Mouse (Mus musculus) heart, embryonic 14.5 days (tissue): ENCODE results near the gene Stkld1. TPM values are rescaled to one million over a fixed set of nuclear protein-coding genes. Genes with fewer than 3 reads are reported as not detected.

Source experiments
- ATAC-seq: fragments of 200-750 bp; cut with Nextera tagmentation; 2 replicates; pipeline ENCODE4 v1.8.0; 2017; ENCODE audit warnings: low read depth, moderate TSS enrichment; ENCODE audit not compliant: insufficient number of reproducible peaks, insufficient read depth, low FRiP score
- H3K27ac ChIP-seq, 2 experiments: fragments of 200-500 bp in 1 of 2; fragments of 300-500 bp in 1 of 2; sonication (generic) in 1 of 2; replicated peaks in 1 of 2; 2 replicates each; pipeline ENCODE4 v1.5.1; 2012 to 2014; ENCODE audit warnings: low read depth in 2 of 2, low read length in 2 of 2, control low read depth in 1 of 2, mild to moderate bottlenecking in 1 of 2, mixed read lengths in 1 of 2; ENCODE audit not compliant: control insufficient read depth in 1 of 2, insufficient read depth in 1 of 2
- H3K27me3 ChIP-seq: fragments of 300-500 bp; sonication (generic); 2 replicates; pipeline ENCODE4 v1.6.1; 2014; ENCODE audit warnings: mild to moderate bottlenecking, low read length, control low read depth; ENCODE audit not compliant: control insufficient read depth, insufficient read depth
- H3K36me3 ChIP-seq: fragments of 300-500 bp; sonication (generic); 2 replicates; pipeline ENCODE4 v1.6.1; 2014; ENCODE audit warnings: mild to moderate bottlenecking, control low read depth, low read length, mixed read lengths; ENCODE audit not compliant: control insufficient read depth, insufficient read depth
- H3K4me1 ChIP-seq, 2 experiments: fragments of 200-500 bp in 1 of 2; fragments of 300-500 bp in 1 of 2; sonication (generic) in 1 of 2; 2 replicates each; pipeline ENCODE4 v1.6.1; 2012 to 2014; ENCODE audit warnings: low read length in 2 of 2, control low read depth in 1 of 2, mixed read lengths in 1 of 2; ENCODE audit not compliant: control insufficient read depth in 2 of 2, insufficient read depth in 2 of 2
- H3K4me2 ChIP-seq: fragments of 300-500 bp; sonication (generic); 2 replicates; pipeline ENCODE4 v1.6.1; 2014; ENCODE audit warnings: mild to moderate bottlenecking, low read length
- H3K4me3 ChIP-seq, 2 experiments: fragments of 200-500 bp in 1 of 2; fragments of 300-500 bp in 1 of 2; sonication (generic) in 1 of 2; 2 replicates each; pipeline ENCODE4 v1.5.1; 2012 to 2014; ENCODE audit warnings: low read length in 2 of 2, mild to moderate bottlenecking in 2 of 2, control low read depth in 1 of 2, low read depth in 1 of 2, moderate library complexity in 1 of 2; ENCODE audit not compliant: control insufficient read depth in 1 of 2, insufficient read depth in 1 of 2
- H3K9ac ChIP-seq: fragments of 300-500 bp; sonication (generic); 2 replicates; pipeline ENCODE4 v1.6.1; 2014; ENCODE audit warnings: mild to moderate bottlenecking, low read length
- H3K9me3 ChIP-seq: fragments of 300-500 bp; sonication (generic); 2 replicates; pipeline ENCODE4 v1.6.1; 2016; ENCODE audit warnings: low read length, control low read depth; ENCODE audit not compliant: control insufficient read depth
- WGBS: fragments of 180-500 bp; shearing (Covaris S2); extraction: QIAGEN DNeasy Blood & Tissue Kit; methylation state at CpG from one replicate; pipeline ENCODE4 v1.1.7; 2014; 5-methylcytosine and 5-hydroxymethylcytosine counted together
- polyA plus RNA-seq: library from polyadenylated mRNA; unstranded; fragments of >200 nt; fragmentation: Nextera tagmentation; extraction: Ambion mirVana; gene quantifications from 2 replicates; pipeline ENCODE4 v1.2.1, GENCODE M21; 2014

Stkld1 gene
- polyA plus RNA-seq, 1 experiment from 2014 or later: not detected

- WGBS: 59% methylated on average over 1 of the region's 1 CpGs
- no peak for ATAC-seq
- H3K9me3 ChIP-seq: no peaks in the 10 kb centered on the region
These were observed 2.6 kb downstream of the Stkld1 start for GRCm38 (mm10) chr2:26936425-26936824.

GRCm38 (mm10) chr2:26941539-26941938 is 7.7 kb downstream of the Stkld1 start:
- Histone ChIP-seq H3K9ac (no peak overlapping the region), H3K4me1 (no peaks in the 10 kb centered on the region), H3K27me3 (no peaks in the 10 kb centered on the region), H3K27ac (no peak overlapping the region), H3K4me2 (no peak overlapping the region), H3K4me3 (no peak overlapping the region), H3K9me3 (no peaks in the 10 kb centered on the region), H3K36me3 (no peaks in the 10 kb centered on the region)
- no peak for ATAC-seq
- 35% methylated on average over 5 of the region's 5 CpGs for WGBS

More at GRCm38 (mm10) chr2:26936425-26936824, 2.6 kb downstream of the Stkld1 start:
- no peak overlapping the region for H3K9ac ChIP-seq
- no peak overlapping the region for H3K4me3 ChIP-seq
- no peak overlapping the region for H3K27ac ChIP-seq
- H3K27me3 ChIP-seq: no peaks in the 10 kb centered on the region
- H3K4me2 ChIP-seq: no peak overlapping the region
- peaks cover 4 to 12% of the 10 kb centered on the region in 2 experiments for H3K4me1 ChIP-seq
- peaks cover 6% of the 10 kb centered on the region for H3K36me3 ChIP-seq

- no peak for ATAC-seq
- H3K4me3 ChIP-seq: no peak overlapping the region
- H3K9me3 ChIP-seq: no peaks in the 10 kb centered on the region
- 0 out of 2 replicates have a peak, but pooled peaks cover 3% of the 10 kb centered on the region for H3K36me3 ChIP-seq
- H3K4me2 ChIP-seq: no peak overlapping the region
- no peaks in the 10 kb centered on the region for H3K27me3 ChIP-seq
- 71% methylated on average over 3 of the region's 3 CpGs for WGBS
- H3K27ac ChIP-seq: no peak overlapping the region
- H3K4me1 ChIP-seq: no peaks in the 10 kb centered on the region
- H3K9ac ChIP-seq: no peak overlapping the region
These were observed 9.4 kb downstream of the Stkld1 start for GRCm38 (mm10) chr2:26943253-26943652.

- Histone ChIP-seq H3K27me3 (no peaks in the 10 kb centered on the region), H3K36me3 (peaks cover 69% of the 10 kb centered on the region), H3K4me3 (no peak overlapping the region), H3K4me1 (no peaks in the 10 kb centered on the region), H3K9ac (no peak overlapping the region), H3K27ac (no peak overlapping the region), H3K4me2 (no peak overlapping the region), H3K9me3 (no peaks in the 10 kb centered on the region)
- ATAC-seq: no peak
- 81% methylated on average over 2 of the region's 2 CpGs for WGBS
These were observed 16.6 kb downstream of the Stkld1 start for GRCm38 (mm10) chr2:26950411-26950810.

GRCm38 (mm10) chr2:26951346-26951905 is 17.6 kb downstream of the Stkld1 start:
- H3K4me2 ChIP-seq: no peak overlapping the region
- H3K4me1 ChIP-seq: no peaks in the 10 kb centered on the region
- no peaks in the 10 kb centered on the region for H3K9me3 ChIP-seq
- no peak overlapping the region for H3K27ac ChIP-seq
- peaks cover 79% of the 10 kb centered on the region for H3K36me3 ChIP-seq
- no peak for ATAC-seq
- no peak overlapping the region for H3K9ac ChIP-seq
- no peaks in the 10 kb centered on the region for H3K27me3 ChIP-seq
- WGBS: 89% methylated on average over 8 of the region's 8 CpGs
- no peak overlapping the region for H3K4me3 ChIP-seq

- no peaks in the 10 kb centered on the region for H3K27me3 ChIP-seq
- ATAC-seq: no peak
- no peaks in the 10 kb centered on the region for H3K9me3 ChIP-seq
- no peak overlapping the region for H3K4me3 ChIP-seq
- H3K4me1 ChIP-seq: no peaks in the 10 kb centered on the region
- no peak overlapping the region for H3K9ac ChIP-seq
- no peak overlapping the region for H3K27ac ChIP-seq
- no peak overlapping the region for H3K4me2 ChIP-seq
- peaks cover 87% of the 10 kb centered on the region for H3K36me3 ChIP-seq
- WGBS: 90% methylated on average over 4 of the region's 4 CpGs
These were observed 18.3 kb downstream of the Stkld1 start for GRCm38 (mm10) chr2:26952193-26952592.

GRCm38 (mm10) chr2:26952866-26953265 is 19.0 kb downstream of the Stkld1 start:
- Histone ChIP-seq H3K27ac (no peak overlapping the region), H3K4me2 (no peak overlapping the region), H3K9ac (no peak overlapping the region), H3K36me3 (peaks cover 92% of the 10 kb centered on the region), H3K27me3 (no peaks in the 10 kb centered on the region), H3K4me3 (no peak overlapping the region), H3K9me3 (no peaks in the 10 kb centered on the region), H3K4me1 (no peaks in the 10 kb centered on the region)
- no peak for ATAC-seq
- 82% methylated on average over 8 of the region's 8 CpGs for WGBS

- Histone ChIP-seq H3K27me3 (no peaks in the 10 kb centered on the region), H3K36me3 (peaks cover 96% of the 10 kb centered on the region), H3K9me3 (no peaks in the 10 kb centered on the region), H3K9ac (no peak overlapping the region), H3K4me1 (no peaks in the 10 kb centered on the region), H3K27ac (no peak overlapping the region), H3K4me2 (no peak overlapping the region), H3K4me3 (no peak overlapping the region)
- 86% methylated on average over 2 of the region's 2 CpGs for WGBS
- no peak for ATAC-seq
These were observed 21.0 kb downstream of the Stkld1 start for GRCm38 (mm10) chr2:26954735-26955395.
